Mouse (Mus musculus) spleen, adult 2 months (tissue): Measurements from ENCODE around the gene Agbl5. TPM values are rescaled to one million over a fixed set of nuclear protein-coding genes. Genes with fewer than 3 reads are reported as not detected.

Experiments
- DNase-seq, 2 experiments: peaks; one replicate each; pipeline versions ENCODE4 v3.0.0 to v3.0.0-alpha.2; 2012 to 2021; ENCODE audit warnings: low spot score in 2 of 2, low read depth in 1 of 2
- H3K27ac ChIP-seq: fragments of 200-500 bp; 2 replicates; pipeline ENCODE4 v1.5.1; 2012; ENCODE audit warnings: low read length, inconsistent platforms; ENCODE audit not compliant: insufficient read depth
- H3K27me3 ChIP-seq: fragments of 200-500 bp; 2 replicates; pipeline ENCODE4 v1.6.1; 2012; ENCODE audit warnings: mild to moderate bottlenecking, moderate library complexity, low read length, inconsistent platforms; ENCODE audit not compliant: control insufficient read depth, insufficient read depth
- H3K36me3 ChIP-seq: fragments of 200-500 bp; 2 replicates; pipeline ENCODE4 v1.6.1; 2012; ENCODE audit warnings: mild to moderate bottlenecking, low read length, inconsistent platforms; ENCODE audit not compliant: control insufficient read depth, insufficient read depth
- H3K4me1 ChIP-seq: fragments of 200-500 bp; 2 replicates; pipeline ENCODE4 v1.6.1; 2011; ENCODE audit warnings: inconsistent platforms; ENCODE audit not compliant: control insufficient read depth, insufficient read depth, insufficient read length
- H3K4me3 ChIP-seq: fragments of 200-500 bp; 2 replicates; pipeline ENCODE4 v1.5.1; 2011; ENCODE audit warnings: mild to moderate bottlenecking, inconsistent platforms; ENCODE audit not compliant: insufficient read depth, insufficient read length; ENCODE audit errors: extremely low read depth
- CTCF ChIP-seq: fragments of 200-500 bp; IDR thresholded peaks from 2 replicates; pipeline ENCODE4 v1.5.1; 2011; ENCODE audit warnings: mild to moderate bottlenecking, inconsistent platforms; ENCODE audit not compliant: insufficient read depth, insufficient read length, insufficient replicate concordance; ENCODE audit errors: extremely low read depth
- POLR2A ChIP-seq: fragments of 200-500 bp; IDR thresholded peaks from 2 replicates; pipeline ENCODE4 v1.6.1; 2011; ENCODE audit warnings: low read depth, low read length, inconsistent platforms
- WGBS: fragments of 180-500 bp; shearing (Covaris S2); methylation state at CpG from one replicate; pipeline ENCODE4 v1.1.7; 2018; 5-methylcytosine and 5-hydroxymethylcytosine counted together
- polyA plus RNA-seq: library from polyadenylated mRNA; depleted of rRNA; stranded (reverse); fragments of >200 nt; gene quantifications from 2 replicates; pipeline ENCODE4 v1.2.3, GENCODE M21; 2012

Agbl5 gene
- polyA plus RNA-seq, 1 experiment = 11.6 TPM

DNA sequence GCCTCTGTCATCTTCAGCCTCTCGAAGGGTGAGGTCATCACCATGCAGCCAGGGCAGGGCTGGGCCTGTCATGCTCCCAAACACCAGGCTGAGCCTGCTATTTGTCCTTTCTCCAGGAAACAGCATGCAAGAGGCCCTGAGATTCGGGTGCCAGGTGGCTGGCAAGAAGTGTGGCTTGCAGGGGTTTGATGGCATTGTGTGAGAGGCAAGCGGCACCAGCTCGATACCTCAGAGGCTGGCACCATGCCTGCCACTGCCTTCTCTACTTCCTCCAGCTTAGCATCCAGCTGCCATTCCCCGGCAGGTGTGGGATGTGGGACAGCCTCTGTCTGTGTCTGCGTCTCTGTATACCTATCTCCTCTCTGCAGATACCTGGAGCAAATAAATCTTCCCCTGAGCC lies 42.4 kb downstream of the Agbl5 start:
- H3K27ac ChIP-seq = no peak overlapping the region
- no peak for DNase-seq
- no peaks in the 10 kb centered on the region for H3K27me3 ChIP-seq
- no peaks in the 10 kb centered on the region for H3K36me3 ChIP-seq
- TF ChIP-seq POLR2A (no peak), CTCF (no peak)
- no peaks in the 10 kb centered on the region for H3K4me1 ChIP-seq
- WGBS = 78% methylated on average over 6 of the region's 6 CpGs
- no peak overlapping the region for H3K4me3 ChIP-seq

DNA sequence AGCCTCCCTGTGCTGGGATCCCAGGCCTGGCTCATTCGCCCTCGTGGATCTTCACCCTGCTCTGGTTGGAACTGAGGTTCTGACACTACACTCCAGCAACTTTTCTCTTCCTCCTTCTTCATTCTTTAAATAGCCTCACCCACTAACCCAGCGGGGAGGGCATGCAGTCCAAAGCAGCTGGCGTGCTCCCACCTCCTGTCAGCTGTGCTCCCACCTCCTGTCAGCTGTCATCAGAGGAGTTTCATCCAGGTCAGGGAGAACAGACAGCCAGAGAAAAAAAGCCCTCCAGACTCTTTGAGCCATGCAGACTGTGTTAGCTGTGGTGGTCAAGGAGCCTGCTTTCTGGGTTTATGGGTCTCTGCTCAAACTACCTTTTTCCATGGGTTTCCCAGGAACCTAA lies 42.9 kb downstream of the Agbl5 start:
- WGBS = 64% methylated on average over 4 of the region's 4 CpGs
- Histone ChIP-seq H3K4me3 (no peak overlapping the region), H3K27ac (no peak overlapping the region), H3K4me1 (no peaks in the 10 kb centered on the region), H3K36me3 (no peaks in the 10 kb centered on the region), H3K27me3 (no peaks in the 10 kb centered on the region)
- no peak for TF ChIP-seq CTCF
- TF ChIP-seq POLR2A = no peak
- DNase-seq = no peak

GRCm38 (mm10) chr5:30933705-30934104 lies 45.2 kb downstream of the Agbl5 start:
- 80% methylated on average over 5 of the region's 5 CpGs for WGBS
- H3K27ac ChIP-seq = no peak overlapping the region

DNA sequence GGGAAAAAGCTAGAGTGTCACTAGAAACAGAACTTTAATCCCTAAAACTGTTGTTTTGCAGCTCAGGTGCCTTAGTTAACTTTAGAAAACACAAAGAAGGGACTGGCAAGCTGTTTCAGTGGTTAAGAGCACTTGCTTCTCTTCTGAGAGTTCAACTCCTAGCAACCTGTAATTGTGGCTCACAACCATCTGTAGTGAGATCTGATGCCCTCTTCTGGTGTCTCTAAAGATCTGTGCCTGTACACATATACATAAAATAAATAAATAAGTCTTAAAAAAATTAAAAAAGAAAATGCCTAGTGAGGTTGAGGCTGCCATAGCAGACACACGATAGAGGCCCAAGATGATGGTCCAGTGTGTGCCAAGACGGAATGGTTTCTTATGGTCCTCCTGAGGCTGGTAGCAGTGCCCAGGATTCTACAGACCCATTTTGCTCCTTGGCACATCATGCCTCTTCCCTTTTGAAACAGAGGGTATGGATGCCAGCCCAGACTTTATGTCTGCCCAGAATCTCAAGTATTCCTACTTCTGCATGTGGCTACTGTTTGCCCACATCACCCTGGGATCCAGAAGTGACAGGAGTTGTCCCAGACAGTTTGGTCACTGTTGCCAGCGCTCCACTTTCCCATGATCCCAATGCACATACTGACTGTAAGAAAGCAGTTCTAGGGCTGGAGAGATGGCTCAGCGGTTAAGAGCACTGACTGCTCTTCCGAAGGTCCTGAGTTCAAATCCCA lies 46.4 kb downstream of the Agbl5 start:
- Histone ChIP-seq H3K27me3 (no peaks in the 10 kb centered on the region), H3K36me3 (no peaks in the 10 kb centered on the region), H3K27ac (no peak overlapping the region), H3K4me3 (no peak overlapping the region), H3K4me1 (no peaks in the 10 kb centered on the region)
- WGBS = 91% methylated on average over 5 of the region's 5 CpGs
- no peak for DNase-seq
- TF ChIP-seq POLR2A = no peak

More at GRCm38 (mm10) chr5:30933705-30934104, 45.2 kb downstream of the Agbl5 start:
- H3K4me1 ChIP-seq = no peaks in the 10 kb centered on the region
- DNase-seq = no peak
- no peak overlapping the region for H3K4me3 ChIP-seq
- no peaks in the 10 kb centered on the region for H3K27me3 ChIP-seq
- TF ChIP-seq POLR2A (no peak), CTCF (no peak)
- H3K36me3 ChIP-seq = no peaks in the 10 kb centered on the region

DNA sequence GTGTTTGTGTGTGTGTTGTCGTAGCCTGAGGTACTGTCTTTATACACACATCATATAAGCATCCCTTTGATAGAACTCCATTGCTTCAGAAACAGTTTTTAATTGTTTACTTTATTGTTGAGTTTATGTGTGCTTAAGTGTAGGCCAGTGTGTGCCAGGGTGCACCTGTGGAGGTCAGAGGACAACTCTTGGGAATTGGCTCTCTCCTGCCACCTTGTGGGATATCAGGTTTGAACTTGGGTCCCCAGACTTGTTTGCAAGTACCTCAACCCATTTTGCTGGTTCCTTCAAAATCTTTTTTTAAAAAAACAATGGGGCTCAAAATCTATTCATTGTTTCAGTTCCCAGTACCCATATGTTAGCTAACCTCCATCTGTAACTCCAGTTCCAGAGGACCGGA lies 54.5 kb downstream of the Agbl5 start:
- H3K27me3 ChIP-seq = peaks cover 6% of the 10 kb centered on the region
- H3K4me3 ChIP-seq = no peak overlapping the region
- TF ChIP-seq CTCF (peak; percentile 18; the same call in 1 of the 2 replicates), POLR2A (no peak)
- WGBS = 91% methylated on average over 2 of the region's 2 CpGs
- peaks cover 3% of the 10 kb centered on the region; the same call in 1 of the 2 replicates for H3K4me1 ChIP-seq
- no peaks in the 10 kb centered on the region for H3K36me3 ChIP-seq
- no peak overlapping the region for H3K27ac ChIP-seq
- DNase-seq = no peak

GRCm38 (mm10) chr5:30944344-30944743 lies 55.9 kb downstream of the Agbl5 start:
- DNase-seq = no peak
- no peak overlapping the region for H3K27ac ChIP-seq
- no peak overlapping the region for H3K4me3 ChIP-seq
- TF ChIP-seq POLR2A = no peak
- TF ChIP-seq CTCF = no peak
- H3K27me3 ChIP-seq = peaks cover 6% of the 10 kb centered on the region
- WGBS = 91% methylated on average over 6 of the region's 6 CpGs
- H3K4me1 ChIP-seq = peaks cover 3% of the 10 kb centered on the region; the same call in 1 of the 2 replicates
- H3K36me3 ChIP-seq = no peaks in the 10 kb centered on the region
